Mouse (Mus musculus): ENCODE results near the gene 4930404N11Rik.

- TF ChIP-seq CTCF (IDR thresholded peaks at IDR 0.05; ENCODE audit: low read depth, low read length) (no peak), POLR2AphosphoS5 (IDR thresholded peaks at IDR 0.05; ENCODE audit: insufficient replicate concordance, low read depth, low read length) (no peak), GATA1 (IDR thresholded peaks at IDR 0.05; ENCODE audit: borderline replicate concordance, low read length) (no peak), GATA2 (IDR thresholded peaks at IDR 0.05; ENCODE audit: borderline replicate concordance, low read depth, low read length) (no peak), TAL1 (conservative IDR thresholded peaks at IDR 0.05; ENCODE audit: low read depth, low read length) (no peak)
Measured at GRCm38 (mm10) chr10:81316338-81317060, 49.1 kb downstream of the 4930404N11Rik start.
